Mouse (Mus musculus): Measurements from ENCODE around the gene Dnajb14. TPM values are rescaled to one million over a fixed set of nuclear protein-coding genes. Genes with fewer than 3 reads are reported as not detected.

Dnajb14 gene
- total RNA-seq, 2 experiments from 2014 or later = 46.0 to 46.1 TPM

GRCm38 (mm10) chr3:137862600-137862999 is 4.9 kb upstream of the Dnajb14 start:
- DNase-seq (ENCODE audit: low spot score in 2 of 2) = no peak

- DNase-seq (ENCODE audit: low spot score in 2 of 2) = no peak
Measured at GRCm38 (mm10) chr3:137863330-137864123, 3.9 kb upstream of the Dnajb14 start.

GRCm38 (mm10) chr3:137864124-137864987 is 3.1 kb upstream of the Dnajb14 start, which contains the start of gene H2afz:
H2afz (plus strand) TSS chr3:137864487.
- peak; percentile 97 to 99 for DNase-seq (ENCODE audit: low spot score in 2 of 2)

- peak; percentile 92 to 93 for DNase-seq (ENCODE audit: low spot score in 2 of 2)
Measured at GRCm38 (mm10) chr3:137864988-137865982, 2.2 kb upstream of the Dnajb14 start.

- no peak for DNase-seq (ENCODE audit: low spot score in 2 of 2)
Measured at GRCm38 (mm10) chr3:137867133-137867436, 390 bp upstream of the Dnajb14 start.

- peak in 1 of 2 experiments; percentile 22 for DNase-seq (ENCODE audit: low spot score in 2 of 2)
Measured at GRCm38 (mm10) chr3:137868094-137868913, 829 bp downstream of the Dnajb14 start.

GRCm38 (mm10) chr3:137869395-137869794 is 1.9 kb downstream of the Dnajb14 start:
- DNase-seq (ENCODE audit: low spot score in 2 of 2) = no peak

GRCm38 (mm10) chr3:137879313-137879712 is 11.8 kb downstream of the Dnajb14 start:
- DNase-seq (ENCODE audit: low spot score in 2 of 2) = no peak

GRCm38 (mm10) chr3:137880109-137880748 is 12.8 kb downstream of the Dnajb14 start:
- DNase-seq (ENCODE audit: low spot score in 2 of 2) = peak in 1 of 2 experiments; percentile 7

GRCm38 (mm10) chr3:137881093-137881492 is 13.6 kb downstream of the Dnajb14 start:
- no peak for DNase-seq (ENCODE audit: low spot score in 2 of 2)

- DNase-seq (ENCODE audit: low spot score in 2 of 2) = no peak
Measured at GRCm38 (mm10) chr3:137887961-137888360, 20.5 kb downstream of the Dnajb14 start.

- no peak for DNase-seq (ENCODE audit: low spot score in 2 of 2)
Measured at GRCm38 (mm10) chr3:137891089-137891488, 23.6 kb downstream of the Dnajb14 start.

GRCm38 (mm10) chr3:137892118-137892517 is 24.6 kb downstream of the Dnajb14 start:
- no peak for DNase-seq (ENCODE audit: low spot score in 2 of 2)

- no peak for DNase-seq (ENCODE audit: low spot score in 2 of 2)
Measured at GRCm38 (mm10) chr3:137893789-137894188, 26.3 kb downstream of the Dnajb14 start.

GRCm38 (mm10) chr3:137895196-137895595 is 27.7 kb downstream of the Dnajb14 start:
- DNase-seq (ENCODE audit: low spot score in 2 of 2) = no peak

- DNase-seq (ENCODE audit: low spot score in 2 of 2) = no peak
Measured at GRCm38 (mm10) chr3:137896386-137896785, 28.9 kb downstream of the Dnajb14 start.

GRCm38 (mm10) chr3:137896867-137897266 is 29.4 kb downstream of the Dnajb14 start:
- DNase-seq (ENCODE audit: low spot score in 2 of 2) = no peak

- no peak for DNase-seq (ENCODE audit: low spot score in 2 of 2)
Measured at GRCm38 (mm10) chr3:137897685-137898084, 30.2 kb downstream of the Dnajb14 start.

- DNase-seq (ENCODE audit: low spot score in 2 of 2) = peak in 1 of 2 experiments; percentile 3
Measured at GRCm38 (mm10) chr3:137900149-137900548, 32.7 kb downstream of the Dnajb14 start.

All from left cerebral cortex, adult 18-20 months (tissue).